ENCODE assay signal across 11 mouse cellular contexts in the genomic region with DNA sequence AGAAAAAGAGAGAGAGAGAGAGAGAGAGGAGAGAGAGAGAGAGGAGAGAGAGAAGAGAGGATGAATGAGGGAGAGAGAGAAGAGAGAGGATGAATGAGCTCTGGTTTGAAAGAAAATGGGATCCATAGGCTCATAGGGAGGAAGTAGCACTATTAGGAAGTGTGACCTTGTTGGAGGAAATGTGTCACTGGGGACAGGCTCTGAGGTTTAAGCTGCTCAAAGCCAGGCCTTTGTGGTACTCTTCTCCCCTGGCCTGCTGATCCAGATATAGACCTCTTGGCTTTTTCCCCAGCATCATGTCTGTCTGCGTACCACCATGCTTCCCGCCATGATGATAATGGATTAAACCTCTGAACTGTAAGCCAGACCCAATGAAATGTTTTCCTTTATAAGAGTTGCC. TPM values are rescaled to one million over a fixed set of nuclear protein-coding genes. Genes with fewer than 3 reads are reported as not detected.
DNase-seq lines count a peak whose midpoint lies in the region; ATAC-seq lines count a peak whose summit lies in the region.
"Had no signal": no experiment of that assay in that cellular context is flagged by ENCODE, and none has a peak within 500 bp of the region (broad histone marks: within the 10 kb centered on the region; RNA-seq: fewer than 3 reads in every experiment).

No protein-coding gene starts in this region.

- no peaks in the 10 kb centered on the region for H3K36me3 ChIP-seq in forebrain, embryonic 10.5 days (replicated peaks)
- no peaks in the 10 kb centered on the region for H3K36me3 ChIP-seq in forebrain, embryonic 11.5 days (ENCODE audit: control insufficient read depth, insufficient read depth, low read length)
- no peaks in the 10 kb centered on the region for H3K36me3 ChIP-seq in lung, embryonic 16.5 days (ENCODE audit: control insufficient read depth, insufficient read depth, low read length)
- H3K36me3 ChIP-seq in limb, embryonic 15.5 days, result no peaks in the 10 kb centered on the region
- no peaks in the 10 kb centered on the region for H3K36me3 ChIP-seq in stomach, embryonic 15.5 days

- no peak overlapping the region for H3K4me2 ChIP-seq in forebrain, embryonic 11.5 days (ENCODE audit: low read depth, low read length, severe bottlenecking)
- H3K4me2 ChIP-seq in lung, embryonic 16.5 days (ENCODE audit: low read depth, low read length), result peak overlapping the region; percentile 94
- peak overlapping the region; percentile 85; the same call in 1 of the 2 replicates for H3K4me2 ChIP-seq in limb, embryonic 15.5 days
- peak overlapping the region; percentile 90 for H3K4me2 ChIP-seq in stomach, embryonic 15.5 days

- no peak overlapping the region for H3K27ac ChIP-seq in forebrain, embryonic 10.5 days
- no peak overlapping the region for H3K27ac ChIP-seq in forebrain, embryonic 11.5 days (ENCODE audit: low read depth, low read length)
- no peak overlapping the region for H3K27ac ChIP-seq in lung, embryonic 16.5 days (ENCODE audit: low read length)
- no peak overlapping the region for H3K27ac ChIP-seq in limb, embryonic 15.5 days
- no peak overlapping the region for H3K27ac ChIP-seq in stomach, embryonic 15.5 days

- no peak for DNase-seq in forebrain, embryonic 10.5 days (ENCODE audit: extremely low spot score, low spot score)
- no peak for DNase-seq in forebrain, embryonic 11.5 days (ENCODE audit: low spot score)
- no peak for DNase-seq in lung, postnatal 4 days
- DNase-seq in adrenal gland, postnatal 25 days, result no peak
- DNase-seq in testis, postnatal 14 days (ENCODE audit: low spot score), result no peak
- DNase-seq: kidney, adult 8-10 months had no signal

- H3K9ac ChIP-seq in forebrain, embryonic 11.5 days (ENCODE audit: low read length), result no peak overlapping the region
- no peak overlapping the region for H3K9ac ChIP-seq in lung, embryonic 16.5 days (ENCODE audit: low read length)
- H3K9ac ChIP-seq in limb, embryonic 15.5 days, result no peak overlapping the region
- no peak overlapping the region for H3K9ac ChIP-seq in stomach, embryonic 15.5 days

- no peak for ATAC-seq in forebrain, embryonic 11.5 days (replicated peaks; ENCODE audit: low FRiP score)
- ATAC-seq in lung, embryonic 16.5 days (ENCODE audit: low read depth), result no peak
- no peak for ATAC-seq in limb, embryonic 15.5 days (ENCODE audit: insufficient number of reproducible peaks, low FRiP score, low TSS enrichment, low read depth)
- ATAC-seq in stomach, embryonic 15.5 days (ENCODE audit: insufficient read depth, low FRiP score, low read depth), result no peak

- peaks cover 15% of the 10 kb centered on the region for H3K4me1 ChIP-seq in forebrain, embryonic 10.5 days
- H3K4me1 ChIP-seq in forebrain, embryonic 11.5 days (replicated peaks; ENCODE audit: control insufficient read depth, insufficient read depth, low read length), result no peaks in the 10 kb centered on the region; the same call in 1 of the 2 replicates
- 0 out of 2 replicates have a peak, but pooled peaks cover 3% of the 10 kb centered on the region for H3K4me1 ChIP-seq in lung, embryonic 16.5 days (replicated peaks; ENCODE audit: control insufficient read depth, insufficient read depth, low read length)
- peaks cover 4% of the 10 kb centered on the region for H3K4me1 ChIP-seq in limb, embryonic 15.5 days
- no peaks in the 10 kb centered on the region for H3K4me1 ChIP-seq in stomach, embryonic 15.5 days

- WGBS in forebrain, embryonic 10.5 days, result 79% methylated on average over 2 of the region's 2 CpGs
- 85% methylated on average over 2 of the region's 2 CpGs for WGBS in forebrain, embryonic 11.5 days
- WGBS in lung, embryonic 16.5 days, result 89% methylated on average over 2 of the region's 2 CpGs
- 84% methylated on average over 2 of the region's 2 CpGs for WGBS in limb, embryonic 15.5 days
- 73% methylated on average over 2 of the region's 2 CpGs for WGBS in stomach, embryonic 15.5 days

- peaks cover 6% of the 10 kb centered on the region; the same call in 1 of the 2 replicates for H3K27me3 ChIP-seq in forebrain, embryonic 10.5 days (ENCODE audit: poor library complexity, severe bottlenecking)
- no peaks in the 10 kb centered on the region for H3K27me3 ChIP-seq in forebrain, embryonic 11.5 days (ENCODE audit: control insufficient read depth, insufficient read depth, low read length)
- no peaks in the 10 kb centered on the region for H3K27me3 ChIP-seq in lung, embryonic 16.5 days (ENCODE audit: control insufficient read depth, insufficient read depth, low read depth, low read length)
- no peaks in the 10 kb centered on the region for H3K27me3 ChIP-seq in limb, embryonic 15.5 days
- H3K27me3 ChIP-seq in stomach, embryonic 15.5 days (replicated peaks), result no peaks in the 10 kb centered on the region

- no peaks in the 10 kb centered on the region for H3K9me3 ChIP-seq in forebrain, embryonic 10.5 days
- H3K9me3 ChIP-seq in forebrain, embryonic 11.5 days (ENCODE audit: control insufficient read depth, low read length), result no peaks in the 10 kb centered on the region
- H3K9me3 ChIP-seq in lung, embryonic 16.5 days (ENCODE audit: control insufficient read depth, low read length), result no peaks in the 10 kb centered on the region
- H3K9me3 ChIP-seq in limb, embryonic 15.5 days, result no peaks in the 10 kb centered on the region
- H3K9me3 ChIP-seq in stomach, embryonic 15.5 days, result no peaks in the 10 kb centered on the region

- H3K4me3 ChIP-seq in forebrain, embryonic 10.5 days, result peak overlapping the region; percentile 61
- no peak overlapping the region for H3K4me3 ChIP-seq in forebrain, embryonic 11.5 days (ENCODE audit: low read depth, low read length)
- H3K4me3 ChIP-seq in lung, embryonic 16.5 days (ENCODE audit: low read length), result peak overlapping the region; percentile 63; the same call in 1 of the 2 replicates
- H3K4me3 ChIP-seq in limb, embryonic 15.5 days, result peak overlapping the region; percentile 55; the same call in 1 of the 2 replicates
- H3K4me3 ChIP-seq in stomach, embryonic 15.5 days (replicated peaks), result peak overlapping the region; percentile 53

RNA-seq across cellular contexts. Expression of a gene that starts 8.5 kb away (rescaled TPM):
- polyA plus RNA-seq in forebrain, embryonic 10.5 days (2016; fragmentation: Nextera tagmentation; extraction: Ambion mirVana), result not detected in 2 replicates
- polyA plus RNA-seq in forebrain, embryonic 11.5 days (2014; fragmentation: Nextera tagmentation; extraction: Ambion mirVana), result not detected in 2 replicates
- polyA plus RNA-seq in lung, embryonic 16.5 days (2015; fragmentation: Nextera tagmentation; extraction: Ambion mirVana), result not detected in 2 replicates
- polyA plus RNA-seq in limb, embryonic 15.5 days (2015; fragmentation: Nextera tagmentation; extraction: Ambion mirVana), result not detected in 2 replicates
- not detected in 2 replicates for polyA plus RNA-seq in stomach, embryonic 15.5 days (2015; fragmentation: Nextera tagmentation; extraction: Ambion mirVana)
- not detected in 2 replicates for total RNA-seq in adrenal gland, postnatal 25 days (2021)
- polyA plus RNA-seq: erythroblast, embryonic 14.5 days; lung, postnatal 0 days had no signal
